Mouse (Mus musculus): Measurements from ENCODE around the gene Trim66.
A peak's percentile ranks its signal among the peaks of the same experiment; 100 is the strongest.

Gene Trim66

DNA sequence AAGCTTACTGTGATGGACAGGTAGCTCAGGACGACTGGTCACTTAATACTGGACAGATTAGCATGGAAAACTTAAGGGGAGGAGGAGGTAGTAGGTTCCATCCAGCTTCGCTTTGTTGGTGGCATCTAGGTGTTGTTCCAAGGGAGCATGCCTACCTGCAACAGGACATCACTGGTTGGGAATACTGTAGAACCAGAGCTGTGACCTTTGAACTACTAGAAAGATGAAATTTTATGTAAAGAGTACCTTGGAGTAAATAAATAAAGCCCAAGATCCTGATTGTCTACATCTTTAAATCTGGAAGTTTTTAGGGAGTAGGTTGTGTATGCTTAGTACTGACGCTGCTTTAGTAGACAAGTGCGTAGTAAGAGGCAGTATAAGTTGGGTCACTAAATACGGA is 14.2 kb upstream of the Trim66 start:
- no peak for DNase-seq (ENCODE audit: low read depth, low spot score)

DNA sequence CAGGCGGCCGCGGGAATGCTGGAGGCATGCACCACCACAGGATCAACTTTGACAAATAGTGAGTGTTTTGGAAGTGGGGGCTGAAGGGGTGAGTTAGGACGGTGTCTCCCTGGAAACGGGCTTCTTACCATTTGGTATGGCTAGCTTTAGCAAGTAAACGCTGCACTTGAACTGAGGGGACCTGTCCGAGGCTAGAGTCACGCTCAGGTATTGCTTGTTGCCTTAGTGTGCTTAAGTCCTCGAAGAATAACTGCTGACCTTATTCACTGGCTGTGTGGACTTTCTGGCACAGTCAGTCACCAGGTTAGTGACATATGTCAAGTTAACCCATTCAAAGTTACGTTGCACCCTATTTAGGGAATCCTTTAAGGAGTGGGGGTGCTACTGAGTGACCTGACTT is 12.0 kb upstream of the Trim66 start:
- DNase-seq (ENCODE audit: low read depth, low spot score) = no peak

- peak; percentile 98 for DNase-seq (ENCODE audit: low read depth, low spot score)
Observed at GRCm38 (mm10) chr7:109518838-109519696, 11.1 kb upstream of the Trim66 start, which contains the start of gene Rpl27a. TSS of gene Rpl27a (plus strand) at chr7:109519147.

DNA sequence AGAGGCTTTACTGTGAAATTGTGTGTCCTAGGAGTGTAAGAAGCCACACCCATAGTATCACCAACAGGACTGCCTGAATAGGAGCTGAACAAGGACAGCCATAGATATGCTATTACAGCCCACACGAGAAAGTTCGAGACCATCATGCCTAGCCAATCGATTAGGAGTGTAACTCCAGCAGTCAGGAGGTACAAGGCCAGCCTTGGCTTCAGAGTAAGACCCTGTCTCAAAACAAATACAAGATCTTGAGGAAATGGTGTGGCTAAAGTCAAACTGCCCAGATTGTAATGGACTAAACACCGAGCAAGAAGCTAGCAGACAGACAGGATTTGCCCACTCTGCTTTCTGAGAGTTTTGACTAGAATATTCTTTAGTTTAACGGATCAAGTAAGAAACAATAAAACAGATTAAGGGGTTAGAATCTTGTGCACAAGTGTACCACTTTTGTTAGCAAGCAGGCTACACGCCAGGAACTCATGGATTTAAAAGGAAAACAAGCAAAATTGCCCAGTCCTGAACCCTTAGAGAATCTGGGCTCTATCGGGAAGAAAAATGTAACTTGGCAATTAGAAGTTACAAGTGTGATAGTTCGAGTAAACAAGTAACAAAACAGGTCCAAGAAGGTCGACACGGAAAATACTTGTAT is 10.2 kb upstream of the Trim66 start:
- DNase-seq (ENCODE audit: low read depth, low spot score) = no peak

- DNase-seq (ENCODE audit: low read depth, low spot score) = no peak
Observed at GRCm38 (mm10) chr7:109516500-109516899, 8.6 kb upstream of the Trim66 start.

GRCm38 (mm10) chr7:109511838-109512237 is 3.9 kb upstream of the Trim66 start:
- DNase-seq (ENCODE audit: low read depth, low spot score) = no peak

GRCm38 (mm10) chr7:109510799-109511198 is 2.9 kb upstream of the Trim66 start:
- no peak for DNase-seq (ENCODE audit: low read depth, low spot score)

DNA sequence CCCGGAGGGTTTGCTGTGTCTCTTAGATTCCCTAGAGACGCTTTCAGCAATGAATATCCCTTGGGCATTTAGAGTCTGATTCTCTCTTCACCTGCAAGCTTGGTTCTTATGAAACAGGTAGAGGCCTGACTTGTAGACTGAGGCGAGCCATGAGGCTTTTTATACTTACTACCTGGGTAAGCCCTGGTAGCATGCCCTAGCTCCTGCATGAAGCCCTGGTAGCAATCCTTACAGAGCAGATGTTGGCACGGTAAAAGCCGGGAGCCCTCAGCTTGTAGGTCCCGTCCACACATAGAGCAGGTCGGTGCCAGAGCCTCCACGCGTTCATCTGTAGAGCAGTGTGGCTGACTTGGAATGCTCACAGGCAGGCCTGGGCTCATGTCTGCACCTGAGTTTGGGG is 362 bp downstream of the Trim66 start:
- DNase-seq (ENCODE audit: low read depth, low spot score) = no peak

DNA sequence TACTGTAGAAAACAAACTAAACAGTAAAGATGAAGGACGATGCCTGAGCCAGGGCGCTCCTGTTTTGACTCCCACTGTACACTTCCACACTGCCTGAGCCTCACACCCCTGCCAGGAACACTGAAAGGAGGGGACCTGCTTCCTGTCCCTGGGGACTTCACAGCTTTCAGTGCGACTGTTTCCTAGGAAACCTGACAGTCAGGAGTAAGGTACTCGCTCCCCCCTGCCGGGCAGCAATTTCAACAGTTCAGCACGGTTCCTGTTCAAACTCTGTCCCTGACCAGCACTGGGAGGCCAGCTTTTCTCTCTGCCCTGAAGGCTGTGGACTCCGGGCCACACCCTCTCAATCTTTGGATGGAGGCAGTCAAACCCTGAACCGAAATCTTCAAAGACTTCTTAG is 815 bp downstream of the Trim66 start:
- peak; percentile 48 for DNase-seq (ENCODE audit: low read depth, low spot score)

GRCm38 (mm10) chr7:109497507-109497906 is 10.4 kb downstream of the Trim66 start:
- no peak for DNase-seq (ENCODE audit: low read depth, low spot score)

DNA sequence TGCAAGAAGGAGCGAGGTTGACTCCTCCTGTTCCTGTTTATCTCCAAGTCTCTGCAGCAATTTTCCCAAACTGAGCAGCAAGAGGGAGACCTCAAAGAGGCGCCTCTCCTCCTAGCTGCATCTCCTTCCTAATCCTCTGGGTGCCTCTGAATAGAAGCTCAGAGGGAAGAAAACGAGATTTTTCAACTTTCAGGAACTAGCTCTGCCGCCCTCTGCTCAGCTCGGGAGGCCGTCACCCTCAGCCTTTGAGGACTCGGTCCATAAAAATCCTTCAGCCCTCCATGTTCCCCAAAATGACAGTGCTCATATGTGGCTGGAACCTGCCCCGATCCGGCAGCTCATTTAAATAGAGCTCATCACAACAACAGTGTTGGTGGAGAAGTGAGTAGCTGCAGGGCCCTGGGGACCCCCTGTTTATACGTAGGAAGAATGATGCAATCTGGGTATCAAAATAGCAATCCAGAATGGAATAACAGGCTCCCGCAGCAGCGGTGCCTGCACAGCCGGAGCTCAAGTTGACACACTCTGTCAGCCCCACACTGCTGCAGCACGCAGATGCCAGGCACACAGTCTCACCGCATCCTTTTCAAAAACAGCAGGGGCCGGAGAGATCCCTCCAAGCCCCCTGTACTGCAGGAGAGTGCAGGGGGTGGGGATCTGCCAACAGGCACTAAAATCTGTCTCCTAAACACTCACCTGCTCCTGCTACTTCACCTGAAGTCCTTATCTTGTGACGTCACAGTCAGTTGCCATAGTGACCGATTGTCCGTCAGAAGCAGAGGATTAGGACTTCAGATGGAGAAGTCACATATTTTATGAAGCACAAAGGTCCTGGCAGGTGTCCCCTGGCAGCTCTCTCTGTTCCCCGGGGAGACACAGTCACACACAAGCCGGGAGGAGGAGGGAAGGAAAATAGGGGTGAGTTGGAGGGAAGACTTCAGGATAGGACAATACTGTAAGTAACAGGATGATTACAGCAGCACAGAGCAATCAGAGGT is 14.3 kb downstream of the Trim66 start:
- DNase-seq (ENCODE audit: low read depth, low spot score) = no peak

GRCm38 (mm10) chr7:109492616-109493318 is 15.2 kb downstream of the Trim66 start:
- no peak for DNase-seq (ENCODE audit: low read depth, low spot score)

- no peak for DNase-seq (ENCODE audit: low read depth, low spot score)
Observed at GRCm38 (mm10) chr7:109484221-109484620, 23.7 kb downstream of the Trim66 start.

GRCm38 (mm10) chr7:109480765-109481197 is 27.2 kb downstream of the Trim66 start:
- DNase-seq (ENCODE audit: low read depth, low spot score) = no peak

DNA sequence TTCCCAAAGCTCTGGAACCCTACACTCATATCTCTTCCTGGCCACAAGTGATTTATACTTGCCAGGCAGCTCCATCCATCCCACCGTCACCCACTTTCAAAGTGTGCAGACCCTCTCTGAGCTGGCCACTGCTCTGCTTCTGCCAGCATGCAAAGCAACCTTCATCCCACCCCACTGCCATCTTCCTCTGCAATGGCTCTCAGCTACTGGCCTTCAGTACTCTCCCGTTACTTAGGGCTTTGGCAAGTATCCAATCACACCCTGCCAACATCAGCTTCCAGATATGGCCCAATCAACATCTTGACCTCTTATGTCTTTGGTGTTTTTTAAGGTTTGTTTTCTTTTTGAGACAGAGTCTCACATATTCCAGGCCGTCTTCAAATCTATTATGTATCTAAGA is 30.0 kb downstream of the Trim66 start:
- DNase-seq (ENCODE audit: low read depth, low spot score) = no peak

DNA sequence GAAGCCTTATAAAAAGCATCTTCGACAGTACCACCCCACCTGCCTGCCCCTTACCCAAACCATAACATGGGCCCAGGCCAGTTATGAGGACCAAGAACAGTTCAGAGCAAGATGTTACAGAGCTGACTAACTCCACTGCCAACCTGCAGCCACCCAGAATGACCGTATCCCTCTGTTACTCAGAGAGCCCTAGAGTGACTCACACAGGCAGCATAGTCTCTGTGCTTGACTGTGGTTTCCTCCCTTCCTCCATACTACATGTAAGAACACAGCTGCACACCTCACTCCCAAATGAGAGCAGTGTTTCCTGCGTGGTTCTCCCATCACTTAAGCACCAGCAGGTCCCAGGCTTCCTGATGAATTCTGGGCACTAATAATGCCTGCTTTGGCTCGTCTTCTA is 37.2 kb downstream of the Trim66 start:
- DNase-seq (ENCODE audit: low read depth, low spot score) = no peak

DNA sequence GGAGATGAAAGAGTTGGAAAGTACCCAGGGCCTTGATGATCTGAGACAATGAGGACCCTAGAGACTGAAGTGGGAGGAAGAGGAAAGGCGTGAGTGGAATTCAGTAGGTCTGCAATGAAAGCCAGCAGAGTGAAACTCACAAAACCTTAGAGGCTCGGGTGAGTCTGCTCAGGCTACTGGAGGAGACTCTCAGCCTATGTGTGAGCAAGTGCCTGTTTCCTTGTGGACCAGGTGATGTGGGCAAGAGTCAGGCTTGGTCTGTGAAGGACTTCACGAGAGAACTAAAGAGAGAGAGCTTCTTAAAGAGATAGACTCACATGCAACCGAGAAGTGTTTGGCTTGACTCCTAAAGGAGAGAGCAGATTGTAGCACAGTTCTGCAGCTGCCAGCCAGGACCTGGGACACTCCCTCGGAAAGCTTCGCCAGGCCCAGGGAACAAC is 39.7 kb downstream of the Trim66 start:
- no peak for DNase-seq (ENCODE audit: low read depth, low spot score)

- no peak for DNase-seq (ENCODE audit: low read depth, low spot score)
Observed at GRCm38 (mm10) chr7:109467591-109467990, 40.3 kb downstream of the Trim66 start.

DNA sequence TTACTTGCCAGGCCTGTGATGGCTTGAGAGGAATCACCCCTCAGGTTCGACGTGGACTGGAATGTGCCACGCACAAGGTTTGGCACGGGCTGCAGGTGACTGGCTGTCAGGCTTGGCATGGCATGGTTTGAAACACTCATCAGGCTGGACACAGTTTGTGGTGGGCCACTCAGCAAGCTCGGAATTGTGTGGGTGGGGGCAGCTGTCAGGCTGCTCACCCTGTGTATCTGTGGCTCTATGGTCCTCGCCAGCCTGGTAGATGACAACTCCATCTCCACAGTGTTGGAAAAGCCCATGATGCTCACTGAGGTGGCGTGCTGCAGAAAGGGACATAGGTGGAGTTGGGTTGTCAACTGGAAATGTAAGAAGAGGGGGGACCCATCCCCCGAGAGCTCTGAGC is 47.2 kb downstream of the Trim66 start:
- no peak for DNase-seq (ENCODE audit: low read depth, low spot score)

- DNase-seq (ENCODE audit: low read depth, low spot score) = no peak
Observed at GRCm38 (mm10) chr7:109456563-109456962, 51.4 kb downstream of the Trim66 start.

- no peak for DNase-seq (ENCODE audit: low read depth, low spot score)
Observed at GRCm38 (mm10) chr7:109455748-109456147, 52.2 kb downstream of the Trim66 start.

Data from forelimb bud, embryonic 11.5 days (tissue).